Mouse (Mus musculus) midbrain, embryonic 14.5 days (tissue): Measurements from ENCODE around the gene Gm28043. TPM values are rescaled to one million over a fixed set of nuclear protein-coding genes. Genes with fewer than 3 reads are reported as not detected.

Experiments used
- ATAC-seq: fragments of 200-750 bp; cut with Nextera tagmentation; 2 replicates; pipeline ENCODE4 v1.8.0; 2017; ENCODE audit warnings: moderate number of reproducible peaks, moderate library complexity; ENCODE audit not compliant: low FRiP score, low TSS enrichment
- DNase-seq: peaks from one replicate; pipeline ENCODE4 v3.0.0-alpha.2; 2015
- H3K27ac ChIP-seq: fragments of 300-500 bp; sonication (generic); replicated peaks from 2 replicates; pipeline ENCODE4 v1.5.1; 2014; ENCODE audit warnings: mild to moderate bottlenecking, low read depth, low read length, moderate library complexity
- H3K27me3 ChIP-seq: fragments of 300-500 bp; sonication (generic); 2 replicates; pipeline ENCODE4 v1.6.1; 2014; ENCODE audit warnings: low read length, control low read depth, mixed read lengths; ENCODE audit not compliant: control insufficient read depth, insufficient read depth
- H3K36me3 ChIP-seq: fragments of 300-500 bp; sonication (generic); 2 replicates; pipeline ENCODE4 v1.6.1; 2014; ENCODE audit warnings: low read length, control low read depth; ENCODE audit not compliant: control insufficient read depth, insufficient read depth
- H3K4me1 ChIP-seq: fragments of 300-500 bp; sonication (generic); 2 replicates; pipeline ENCODE4 v1.6.1; 2014; ENCODE audit warnings: mild to moderate bottlenecking, antibody characterized with exemption, low read length, control low read depth; ENCODE audit not compliant: control insufficient read depth, insufficient read depth
- H3K4me2 ChIP-seq: fragments of 300-500 bp; sonication (generic); 2 replicates; pipeline ENCODE4 v1.6.1; 2014; ENCODE audit warnings: mild to moderate bottlenecking, low read length, moderate library complexity
- H3K4me3 ChIP-seq: fragments of 300-500 bp; sonication (generic); replicated peaks from 2 replicates; pipeline ENCODE4 v1.5.1; 2014; ENCODE audit warnings: low read depth, low read length
- H3K9ac ChIP-seq: fragments of 300-500 bp; sonication (generic); replicated peaks from 2 replicates; pipeline ENCODE4 v1.6.1; 2014; ENCODE audit warnings: mild to moderate bottlenecking, low read length, moderate library complexity
- H3K9me3 ChIP-seq: fragments of 300-500 bp; sonication (generic); 2 replicates; pipeline ENCODE4 v1.6.1; 2016; ENCODE audit warnings: low read length, control low read depth, mixed read lengths; ENCODE audit not compliant: control insufficient read depth
- WGBS: fragments of 180-500 bp; shearing (Covaris S2); extraction: QIAGEN DNeasy Blood & Tissue Kit; methylation state at CpG from one replicate; pipeline ENCODE4 v1.1.7; 2014; 5-methylcytosine and 5-hydroxymethylcytosine counted together
- polyA plus RNA-seq: library from polyadenylated mRNA; unstranded; fragments of >200 nt; fragmentation: Nextera tagmentation; extraction: Ambion mirVana; gene quantifications from 2 replicates; pipeline ENCODE4 v1.2.1, GENCODE M21; 2014

Gene Gm28043
- polyA plus RNA-seq, 1 experiment from 2014 or later = 2.9 TPM

DNA sequence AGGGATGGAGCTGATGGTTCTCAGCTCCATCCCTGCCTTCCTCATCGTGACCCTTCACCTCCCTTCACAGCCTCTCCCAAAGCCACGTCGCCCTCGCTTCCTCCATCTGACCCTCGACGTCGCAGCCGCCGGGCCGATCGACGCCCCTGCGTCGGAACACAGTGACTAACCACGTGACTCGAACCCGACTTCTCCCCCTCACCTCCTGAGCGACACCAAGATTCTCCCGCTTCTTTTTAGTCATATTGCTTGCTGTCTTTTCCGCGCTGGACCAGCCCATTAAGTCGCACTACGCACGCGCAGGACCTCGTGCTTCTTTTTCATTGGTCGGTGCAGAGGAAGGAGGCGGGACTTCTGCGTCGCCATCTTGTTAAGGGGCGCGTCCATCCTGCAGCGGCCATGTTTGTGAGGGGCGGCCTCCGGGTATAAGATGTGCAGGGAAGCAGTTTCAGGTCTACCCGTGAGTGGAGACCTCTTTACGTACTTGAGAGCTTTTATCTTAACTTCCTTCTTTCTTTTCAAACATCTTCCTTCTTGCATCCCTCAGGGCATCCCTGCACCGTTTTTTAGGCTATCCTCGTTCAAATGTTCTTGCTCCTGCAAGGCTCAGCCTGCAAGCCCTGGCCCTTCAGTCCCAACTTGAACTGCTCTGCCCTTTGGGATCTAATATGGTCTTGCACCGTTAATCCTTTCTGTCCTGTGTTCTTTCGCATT lies 102.2 kb downstream of the Gm28043 start, which contains the start of gene Ccdc167:
Gene Ccdc167 (minus strand): TSS at position 313 of the 714 bp plus-strand sequence.
- DNase-seq = peak; percentile 98
- H3K4me3 ChIP-seq = peak within 1 kb of the TSS; percentile 48
- H3K27ac ChIP-seq = peak within 1 kb of the TSS; percentile 71
- peak; percentile 95 for ATAC-seq
- no peaks in the 10 kb centered on the region for H3K9me3 ChIP-seq
- H3K9ac ChIP-seq = peak within 1 kb of the TSS; percentile 42; the same call in 1 of the 2 replicates
- no peaks in the 10 kb centered on the region for H3K36me3 ChIP-seq
- peak within 1 kb of the TSS; percentile 67 for H3K4me2 ChIP-seq
- WGBS = 5% methylated on average over 41 of the region's 41 CpGs
- no peaks in the 10 kb centered on the region for H3K27me3 ChIP-seq
- peaks cover 19% of the 10 kb centered on the region for H3K4me1 ChIP-seq

DNA sequence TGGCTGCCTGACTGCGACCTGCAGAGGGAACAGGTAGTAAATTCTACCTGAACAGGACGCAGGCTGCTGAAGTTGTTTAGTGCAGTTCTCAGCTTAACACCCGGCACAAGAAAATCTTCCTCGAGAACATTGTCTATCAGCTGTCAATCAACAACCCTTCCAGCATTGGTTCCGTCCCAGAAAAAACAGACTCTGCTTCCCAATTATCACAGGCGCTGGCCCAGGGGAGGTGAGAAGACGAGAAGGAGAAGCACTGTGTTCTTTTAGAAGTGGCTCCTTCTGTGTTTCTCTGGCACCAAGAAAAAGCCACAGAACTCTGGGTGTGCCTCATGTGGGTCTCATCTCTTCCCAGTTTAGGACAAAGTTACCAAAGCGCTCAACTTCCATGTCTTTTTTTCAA lies 104.0 kb downstream of the Gm28043 start:
- no peak overlapping the region for H3K4me3 ChIP-seq
- H3K27ac ChIP-seq = no peak overlapping the region
- no peak overlapping the region for H3K9ac ChIP-seq
- H3K27me3 ChIP-seq = no peaks in the 10 kb centered on the region
- DNase-seq (no peak), ATAC-seq (no peak)
- no peaks in the 10 kb centered on the region for H3K36me3 ChIP-seq
- no peak overlapping the region for H3K4me2 ChIP-seq
- no peaks in the 10 kb centered on the region for H3K9me3 ChIP-seq
- H3K4me1 ChIP-seq = peaks cover 15% of the 10 kb centered on the region
- WGBS = 90% methylated on average over 8 of the region's 8 CpGs

DNA sequence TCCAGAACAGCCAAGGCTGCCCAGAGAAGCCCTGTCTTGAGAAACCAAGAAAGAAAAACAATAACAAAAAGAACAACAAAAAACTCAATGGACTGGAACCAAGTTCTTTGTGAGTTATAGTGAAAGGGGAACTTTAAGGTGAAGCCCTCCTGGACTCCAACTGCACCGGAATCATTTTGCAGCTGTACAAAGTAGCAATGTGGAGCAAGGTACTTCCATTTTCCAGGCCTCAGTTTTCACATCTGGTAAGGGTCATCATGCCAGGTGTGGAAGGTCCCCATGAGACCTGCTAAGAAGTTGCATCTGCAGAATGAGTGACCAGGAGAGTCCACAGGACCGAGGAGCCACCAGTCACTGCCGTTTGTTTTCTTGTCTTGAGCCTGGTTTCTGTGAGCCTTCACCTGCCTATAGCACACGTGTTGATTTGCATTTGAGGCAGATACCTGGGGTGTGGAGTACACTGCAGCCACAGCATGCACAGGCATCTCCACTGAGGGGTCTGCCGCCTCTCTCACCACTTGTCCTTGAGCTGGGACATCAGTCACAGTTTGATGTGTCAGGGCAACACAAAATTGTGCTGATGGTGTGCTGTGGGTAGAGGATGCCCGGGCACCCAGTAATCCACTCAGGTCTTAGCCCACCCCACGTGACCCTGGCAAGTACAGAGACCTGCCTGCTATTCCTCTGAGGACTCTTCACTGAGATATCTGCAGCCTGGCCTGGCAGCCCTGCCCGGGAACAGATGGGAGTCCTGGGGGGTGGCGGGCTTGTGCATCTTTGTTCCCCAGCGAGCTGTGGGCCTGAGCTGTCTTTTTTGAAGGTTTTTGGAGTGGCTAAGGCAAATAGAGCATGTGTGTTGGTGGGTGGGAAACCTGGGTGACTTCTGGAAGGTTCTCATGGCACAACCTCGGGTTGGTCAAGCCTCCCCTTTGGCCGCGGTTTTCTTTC lies 105.2 kb downstream of the Gm28043 start:
- 72% methylated on average over 13 of the region's 13 CpGs for WGBS
- no peaks in the 10 kb centered on the region for H3K9me3 ChIP-seq
- no peaks in the 10 kb centered on the region for H3K27me3 ChIP-seq
- H3K36me3 ChIP-seq = no peaks in the 10 kb centered on the region
- no peak overlapping the region for H3K27ac ChIP-seq
- no peak overlapping the region for H3K4me2 ChIP-seq
- ATAC-seq (no peak), DNase-seq (no peak)
- no peak overlapping the region for H3K9ac ChIP-seq
- no peak overlapping the region for H3K4me3 ChIP-seq
- peaks cover 15% of the 10 kb centered on the region for H3K4me1 ChIP-seq

DNA sequence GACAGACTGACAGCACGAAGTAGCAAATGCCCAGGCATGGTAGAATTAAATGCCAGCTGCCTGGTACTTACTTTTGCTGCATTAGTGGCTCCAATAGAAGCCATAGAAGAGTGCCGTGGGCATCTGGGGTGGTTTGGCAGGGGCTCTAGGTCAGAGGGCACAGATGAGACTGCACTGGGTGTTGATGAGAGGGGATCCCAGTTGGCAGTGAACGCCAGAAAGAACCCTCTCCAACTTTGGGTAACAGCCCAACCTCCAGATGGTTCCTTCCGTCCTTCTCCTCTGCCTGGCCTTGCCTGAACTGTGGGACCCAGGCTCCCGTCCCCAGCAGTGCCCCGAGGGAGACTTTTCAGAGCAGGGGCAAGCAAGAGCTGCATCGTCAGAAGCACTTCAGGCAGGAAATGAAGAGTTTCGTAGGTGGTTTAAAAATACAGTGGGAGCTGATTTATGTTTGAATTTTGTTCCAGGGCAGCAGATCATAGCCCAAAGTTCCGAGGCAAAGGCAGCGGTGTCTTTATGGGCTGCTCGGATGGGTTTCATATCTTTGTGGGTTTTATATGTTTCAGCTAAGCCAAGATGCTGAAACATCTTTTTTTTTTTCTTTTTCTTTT lies 106.2 kb downstream of the Gm28043 start:
- Histone ChIP-seq H3K9ac (no peak overlapping the region), H3K27me3 (no peaks in the 10 kb centered on the region), H3K4me2 (no peak overlapping the region), H3K36me3 (no peaks in the 10 kb centered on the region), H3K27ac (no peak overlapping the region), H3K4me3 (no peak overlapping the region), H3K4me1 (peaks cover 14% of the 10 kb centered on the region), H3K9me3 (no peaks in the 10 kb centered on the region)
- DNase-seq = no peak
- ATAC-seq = no peak
- 80% methylated on average over 11 of the region's 11 CpGs for WGBS

DNA sequence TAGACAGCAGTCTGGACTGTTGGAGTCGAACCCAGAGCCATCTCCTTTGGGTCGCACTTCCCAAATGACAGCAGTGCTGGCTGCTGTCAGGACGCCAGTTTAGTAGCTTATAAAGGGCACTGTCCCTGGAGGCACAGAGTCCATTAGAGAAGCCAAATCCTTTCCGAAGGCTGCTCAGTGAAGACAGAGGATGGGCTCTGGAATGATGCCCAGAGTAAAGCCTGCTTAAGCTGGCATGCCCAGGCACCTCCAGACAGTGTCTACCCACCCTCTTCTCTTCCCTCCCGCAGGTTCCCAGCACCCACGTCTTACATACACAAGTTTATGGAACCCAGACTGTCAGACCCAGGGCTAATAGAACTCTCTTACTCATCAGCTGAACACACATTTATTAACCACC lies 109.9 kb downstream of the Gm28043 start:
- DNase-seq = peak; percentile 71
- H3K9ac ChIP-seq = no peak overlapping the region
- H3K4me2 ChIP-seq = no peak overlapping the region
- H3K4me1 ChIP-seq = peaks cover 3% of the 10 kb centered on the region; the same call in 1 of the 2 replicates
- no peak overlapping the region for H3K27ac ChIP-seq
- no peak overlapping the region for H3K4me3 ChIP-seq
- WGBS = 64% methylated on average over 6 of the region's 6 CpGs
- H3K27me3 ChIP-seq = no peaks in the 10 kb centered on the region
- H3K36me3 ChIP-seq = no peaks in the 10 kb centered on the region
- H3K9me3 ChIP-seq = no peaks in the 10 kb centered on the region
- ATAC-seq = peak; percentile 34; the same call in 1 of the 2 replicates

DNA sequence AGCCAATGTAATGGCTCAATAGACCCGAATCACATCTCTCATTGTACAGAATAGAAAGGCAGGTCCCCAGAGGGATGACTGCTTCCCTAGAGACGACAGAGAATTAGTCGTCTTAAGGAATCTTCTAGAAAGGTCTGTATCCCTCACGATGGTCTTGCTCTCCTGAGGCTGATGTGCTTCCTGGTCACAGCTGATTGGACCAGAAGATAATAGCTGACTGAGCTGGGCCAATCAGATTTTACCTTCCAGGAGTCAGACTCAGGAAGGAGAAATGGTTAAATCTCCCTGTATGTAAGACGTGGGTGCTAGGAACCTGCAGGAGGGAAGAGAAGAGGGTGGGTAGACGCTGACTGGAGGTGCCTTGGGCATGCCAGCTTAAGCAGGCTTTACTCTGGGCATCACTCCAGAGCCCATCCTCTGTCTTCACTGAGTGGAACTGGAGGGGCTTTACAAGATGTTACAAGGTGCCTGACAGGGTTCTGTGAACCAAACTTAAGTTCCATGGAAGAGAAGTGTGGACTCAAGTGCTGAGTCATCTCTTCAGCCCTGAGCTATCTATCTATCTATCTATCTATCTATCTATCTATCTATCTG lies 110.4 kb downstream of the Gm28043 start:
- no peaks in the 10 kb centered on the region for H3K36me3 ChIP-seq
- ATAC-seq (no peak), DNase-seq (no peak)
- WGBS = 69% methylated on average over 6 of the region's 6 CpGs
- no peak overlapping the region for H3K27ac ChIP-seq
- H3K9me3 ChIP-seq = no peaks in the 10 kb centered on the region
- no peaks in the 10 kb centered on the region for H3K27me3 ChIP-seq
- peaks cover 2% of the 10 kb centered on the region; the same call in 1 of the 2 replicates for H3K4me1 ChIP-seq
- H3K9ac ChIP-seq = no peak overlapping the region
- H3K4me3 ChIP-seq = no peak overlapping the region
- no peak overlapping the region for H3K4me2 ChIP-seq

DNA sequence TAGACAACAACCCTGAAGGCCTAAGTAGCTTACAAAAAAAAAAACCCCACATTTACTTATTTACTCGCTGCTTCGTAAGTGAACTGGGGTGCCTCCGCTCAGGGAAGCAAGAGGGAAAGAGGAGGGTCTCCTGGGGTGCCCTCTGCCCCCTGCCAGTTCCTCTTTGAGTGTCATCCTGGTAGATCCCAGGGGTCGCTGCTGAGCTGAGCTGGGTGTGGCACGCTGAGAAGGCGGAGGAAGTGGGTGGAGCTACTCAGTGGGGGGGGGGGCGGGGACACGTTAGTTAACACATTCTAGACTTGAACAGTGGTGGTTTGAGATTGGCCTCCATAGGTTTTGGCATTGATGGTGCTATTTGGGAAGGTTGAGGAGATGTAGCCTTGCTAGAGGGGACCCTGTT lies 113.4 kb downstream of the Gm28043 start:
- Histone ChIP-seq H3K9me3 (no peaks in the 10 kb centered on the region), H3K4me2 (no peak overlapping the region), H3K27me3 (no peaks in the 10 kb centered on the region), H3K27ac (no peak overlapping the region), H3K4me3 (no peak overlapping the region), H3K36me3 (no peaks in the 10 kb centered on the region), H3K4me1 (peaks cover 19% of the 10 kb centered on the region), H3K9ac (no peak overlapping the region)
- no peak for ATAC-seq
- no peak for DNase-seq
- 52% methylated on average over 8 of the region's 8 CpGs for WGBS

DNA sequence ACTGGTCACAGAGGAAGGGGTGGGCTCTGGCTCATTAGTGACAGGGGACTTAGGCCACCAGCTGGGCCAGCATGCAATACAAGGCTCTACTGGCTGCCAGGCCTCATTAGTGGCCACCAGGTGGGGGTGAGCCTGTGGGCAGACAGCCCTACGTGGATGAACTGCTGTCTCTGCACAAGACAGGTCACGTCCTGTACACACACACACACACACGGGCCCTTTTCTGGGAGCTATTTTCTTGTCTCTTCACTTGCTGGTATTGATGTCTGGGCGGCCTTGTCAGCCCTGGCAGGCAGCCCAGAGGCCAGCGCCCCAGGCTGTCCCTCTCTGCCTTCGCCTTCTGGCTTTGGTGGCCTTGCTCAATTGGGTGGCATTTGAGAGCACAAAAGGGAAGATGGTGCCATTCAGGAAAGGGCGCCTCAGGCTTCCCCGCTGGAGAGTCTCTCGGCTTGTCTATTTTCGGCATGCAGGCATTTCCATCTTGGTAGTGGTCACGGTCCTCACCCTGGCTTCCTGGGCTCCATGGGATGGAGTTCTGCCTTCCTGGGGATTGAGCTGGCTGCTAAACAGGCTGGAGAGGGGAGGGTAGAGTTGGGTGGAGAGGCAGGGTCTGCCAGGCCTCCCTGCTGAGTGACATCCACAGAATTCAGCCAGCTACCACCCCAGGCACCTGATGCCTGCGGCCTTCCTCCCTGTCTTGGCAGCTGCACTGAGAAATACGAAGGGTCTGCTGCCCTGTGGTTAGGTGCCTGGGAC lies 116.0 kb downstream of the Gm28043 start:
- no peak overlapping the region; the same call in 1 of the 2 replicates for H3K4me2 ChIP-seq
- no peaks in the 10 kb centered on the region for H3K27me3 ChIP-seq
- no peaks in the 10 kb centered on the region for H3K9me3 ChIP-seq
- peaks cover 30% of the 10 kb centered on the region for H3K4me1 ChIP-seq
- H3K27ac ChIP-seq = peak overlapping the region; percentile 89
- ATAC-seq = peak; percentile 73
- H3K9ac ChIP-seq = no peak overlapping the region
- WGBS = 16% methylated on average over 13 of the region's 13 CpGs
- peak; percentile 80 for DNase-seq
- no peak overlapping the region for H3K4me3 ChIP-seq
- H3K36me3 ChIP-seq = no peaks in the 10 kb centered on the region
